Mouse (Mus musculus) megakaryocyte-erythroid progenitor cell, adult 5-6 weeks (primary cell): Measurements from ENCODE around the gene St6gal1. TPM values are rescaled to one million over a fixed set of nuclear protein-coding genes. Genes with fewer than 3 reads are reported as not detected.

Experiments used
- ATAC-seq: replicated peaks from 2 replicates; pipeline ENCODE4 v1.8.0; 2016; ENCODE audit warnings: mild to moderate bottlenecking, inconsistent platforms; ENCODE audit not compliant: severe bottlenecking, poor library complexity, low FRiP score, low TSS enrichment
- total RNA-seq, 2 experiments: library from RNA; stranded (forward) in 1 of 2; stranded (reverse) in 1 of 2; fragments of 200-1000, 215-1000 nt in 1 of 2; fragments of >200 nt in 1 of 2; fragmentation: Nextera tagmentation in 1 of 2; gene quantifications; 2 replicates each; pipeline ENCODE4 v1.2.3; 2014 to 2017

The St6gal1 gene
- total RNA-seq, 2 experiments from 2014 or later: 5.0 TPM; not detected in 1

GRCm38 (mm10) chr16:23243726-23244425, 19.3 kb downstream of the St6gal1 start:
- no peak for ATAC-seq

- ATAC-seq: no peak
Measured at GRCm38 (mm10) chr16:23244486-23244885, 19.9 kb downstream of the St6gal1 start.

- no peak for ATAC-seq
Measured at GRCm38 (mm10) chr16:23249285-23249684, 24.7 kb downstream of the St6gal1 start.

GRCm38 (mm10) chr16:23249762-23250161, 25.2 kb downstream of the St6gal1 start:
- no peak for ATAC-seq

GRCm38 (mm10) chr16:23250556-23251444, 26.3 kb downstream of the St6gal1 start:
- no peak for ATAC-seq

- ATAC-seq: no peak
Measured at GRCm38 (mm10) chr16:23251445-23251773, 26.9 kb downstream of the St6gal1 start.

GRCm38 (mm10) chr16:23253620-23254019, 29.1 kb downstream of the St6gal1 start:
- no peak for ATAC-seq

- ATAC-seq: no peak
Measured at GRCm38 (mm10) chr16:23254062-23254461, 29.5 kb downstream of the St6gal1 start.

GRCm38 (mm10) chr16:23256638-23257037, 32.1 kb downstream of the St6gal1 start:
- no peak for ATAC-seq

GRCm38 (mm10) chr16:23258429-23258822, 33.9 kb downstream of the St6gal1 start:
- no peak for ATAC-seq

- no peak for ATAC-seq
Measured at GRCm38 (mm10) chr16:23258823-23259457, 34.4 kb downstream of the St6gal1 start.

- ATAC-seq: no peak
Measured at GRCm38 (mm10) chr16:23259580-23259979, 35.0 kb downstream of the St6gal1 start.

- ATAC-seq: no peak
Measured at GRCm38 (mm10) chr16:23262131-23262768, 37.7 kb downstream of the St6gal1 start.

GRCm38 (mm10) chr16:23262846-23263245, 38.3 kb downstream of the St6gal1 start:
- no peak for ATAC-seq

GRCm38 (mm10) chr16:23264999-23265398, 40.5 kb downstream of the St6gal1 start:
- ATAC-seq: no peak

GRCm38 (mm10) chr16:23265481-23265880, 40.9 kb downstream of the St6gal1 start:
- ATAC-seq: no peak

- ATAC-seq: no peak
Measured at GRCm38 (mm10) chr16:23266293-23266692, 41.8 kb downstream of the St6gal1 start.

GRCm38 (mm10) chr16:23266896-23267295, 42.4 kb downstream of the St6gal1 start:
- no peak for ATAC-seq

- ATAC-seq: no peak
Measured at GRCm38 (mm10) chr16:23268231-23268630, 43.7 kb downstream of the St6gal1 start.
